Mouse (Mus musculus) megakaryocyte, embryonic 14.5 days (primary cell): ENCODE results near the gene Ppm1a. TPM values are rescaled to one million over a fixed set of nuclear protein-coding genes. Genes with fewer than 3 reads are reported as not detected.

Source experiments
- H3K27me3 ChIP-seq: replicated peaks from 2 replicates; pipeline ENCODE3; 2012; ENCODE audit warnings: inconsistent platforms
- H3K36me3 ChIP-seq: replicated peaks from 2 replicates; pipeline ENCODE3; 2012; ENCODE audit warnings: low read length, inconsistent platforms, mixed read lengths
- H3K4me1 ChIP-seq: 2 replicates; pipeline ENCODE4 v1.6.1; 2012; ENCODE audit warnings: inconsistent platforms
- H3K4me3 ChIP-seq: replicated peaks from 2 replicates; pipeline ENCODE3; 2012; ENCODE audit warnings: moderate library complexity, mild to moderate bottlenecking, inconsistent platforms
- H3K9me3 ChIP-seq: 2 replicates; pipeline ENCODE4 v1.6.1; 2012; ENCODE audit warnings: inconsistent platforms
- FLI1 ChIP-seq: IDR thresholded peaks from 2 replicates; pipeline ENCODE4 v1.6.1; 2012; ENCODE audit warnings: low read length, inconsistent platforms, mixed read lengths
- GATA1 ChIP-seq: IDR thresholded peaks from 3 replicates; pipeline ENCODE4 v1.6.1; 2012; ENCODE audit warnings: mixed read lengths, low read length, inconsistent platforms, borderline replicate concordance
- polyA plus RNA-seq: library from polyadenylated mRNA; stranded (reverse); fragments of >175 nt; gene quantifications from 2 replicates; pipeline ENCODE4 v1.2.3, GENCODE M21; 2012; ENCODE audit warnings: low replicate concordance; ENCODE audit not compliant: insufficient read depth

The Ppm1a gene
- polyA plus RNA-seq, 1 experiment, result 15.3 TPM

DNA sequence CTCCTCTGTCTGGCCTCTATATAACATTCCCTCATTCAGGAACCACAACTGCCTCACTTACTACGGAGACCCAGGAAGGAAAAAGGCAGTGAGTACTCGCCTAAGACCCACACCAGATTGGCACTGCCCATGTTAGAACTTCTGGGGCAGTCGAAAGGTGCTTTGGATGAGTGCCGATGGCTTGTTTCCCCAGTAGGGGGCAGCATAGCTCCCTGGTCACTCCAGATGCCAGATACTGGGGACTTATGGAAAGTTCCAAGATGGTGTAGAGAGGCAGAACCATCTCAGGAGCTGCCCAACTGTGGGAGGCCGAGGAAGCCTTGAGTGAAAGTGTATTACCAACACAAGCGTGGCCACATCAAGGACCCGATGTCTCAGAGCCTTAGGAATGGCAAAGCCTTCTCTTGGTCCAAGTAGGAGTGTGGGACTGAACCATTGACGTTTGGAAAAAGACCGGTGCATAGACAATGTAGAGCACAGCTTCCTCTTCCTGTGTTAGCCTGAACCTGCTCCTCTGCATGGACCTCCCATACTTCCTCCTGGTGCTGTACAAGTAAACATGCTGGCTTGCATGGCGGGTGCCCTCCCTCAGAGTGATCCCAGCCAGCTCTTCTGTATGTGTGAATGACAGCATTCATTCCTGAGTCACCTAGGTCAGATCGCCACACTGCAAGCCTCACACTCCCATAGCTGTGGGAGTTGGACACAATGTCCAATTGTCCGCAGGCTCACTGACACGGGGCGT, 77.7 kb downstream of the Ppm1a start:
- TF ChIP-seq FLI1 (no peak), GATA1 (no peak)
- Histone ChIP-seq H3K27me3 (peaks cover 39% of the 10 kb centered on the region), H3K9me3 (peaks cover 7% of the 10 kb centered on the region; the same call in 1 of the 2 replicates), H3K4me1 (peaks cover 14% of the 10 kb centered on the region), H3K4me3 (peak overlapping the region; percentile 12), H3K36me3 (no peaks in the 10 kb centered on the region)

DNA sequence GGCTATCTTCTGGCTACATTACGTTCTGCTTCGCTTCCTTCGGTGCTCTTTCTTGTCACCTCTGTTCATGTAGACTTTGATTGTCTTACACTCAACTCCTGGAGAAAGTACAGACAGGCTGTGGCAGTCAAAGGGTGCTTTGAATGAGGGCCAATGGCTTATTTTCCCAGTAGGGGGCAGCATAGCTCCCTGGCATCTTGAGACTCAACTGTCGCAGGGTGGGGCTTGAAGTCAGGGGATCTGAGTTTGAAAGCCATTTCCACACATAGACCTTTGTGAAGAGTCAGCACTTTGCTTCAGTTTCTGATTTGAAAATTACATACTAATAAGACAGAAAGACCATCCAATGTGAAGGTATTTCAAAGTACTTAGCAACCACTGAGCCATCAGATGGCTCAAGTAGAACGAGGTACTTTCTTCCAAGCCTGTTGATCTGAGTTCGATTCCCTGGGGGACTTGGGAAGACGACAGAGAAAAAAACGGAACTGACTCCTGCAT, 78.3 kb downstream of the Ppm1a start:
- peaks cover 33% of the 10 kb centered on the region for H3K27me3 ChIP-seq
- no peak overlapping the region for H3K4me3 ChIP-seq
- H3K36me3 ChIP-seq, result no peaks in the 10 kb centered on the region
- peaks cover 14% of the 10 kb centered on the region for H3K4me1 ChIP-seq
- H3K9me3 ChIP-seq, result peaks cover 12% of the 10 kb centered on the region
- TF ChIP-seq FLI1, result no peak
- TF ChIP-seq GATA1, result no peak

DNA sequence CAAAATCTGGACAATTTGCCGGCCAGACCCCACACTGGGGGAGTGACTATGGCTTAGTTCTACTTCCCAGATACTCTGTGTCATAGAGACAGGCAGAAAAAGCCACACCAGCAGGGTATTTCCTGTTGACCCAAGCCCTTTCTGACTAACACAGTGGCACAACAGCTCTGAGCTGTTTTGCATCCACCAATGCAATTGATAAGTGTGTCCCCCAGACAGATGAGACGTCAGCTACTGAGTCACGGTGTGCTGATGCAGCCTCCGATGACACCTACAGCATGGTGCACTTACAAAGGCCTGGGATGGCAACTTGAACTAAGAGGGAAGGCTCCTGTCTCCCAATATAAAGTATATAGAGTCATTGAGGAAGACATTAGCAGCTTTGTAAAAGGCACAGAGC, 80.0 kb downstream of the Ppm1a start:
- Histone ChIP-seq H3K36me3 (no peaks in the 10 kb centered on the region), H3K27me3 (peaks cover 18% of the 10 kb centered on the region), H3K9me3 (peaks cover 26% of the 10 kb centered on the region), H3K4me1 (peaks cover 8% of the 10 kb centered on the region; the same call in 1 of the 2 replicates), H3K4me3 (no peak overlapping the region)
- TF ChIP-seq GATA1 (no peak), FLI1 (no peak)

DNA sequence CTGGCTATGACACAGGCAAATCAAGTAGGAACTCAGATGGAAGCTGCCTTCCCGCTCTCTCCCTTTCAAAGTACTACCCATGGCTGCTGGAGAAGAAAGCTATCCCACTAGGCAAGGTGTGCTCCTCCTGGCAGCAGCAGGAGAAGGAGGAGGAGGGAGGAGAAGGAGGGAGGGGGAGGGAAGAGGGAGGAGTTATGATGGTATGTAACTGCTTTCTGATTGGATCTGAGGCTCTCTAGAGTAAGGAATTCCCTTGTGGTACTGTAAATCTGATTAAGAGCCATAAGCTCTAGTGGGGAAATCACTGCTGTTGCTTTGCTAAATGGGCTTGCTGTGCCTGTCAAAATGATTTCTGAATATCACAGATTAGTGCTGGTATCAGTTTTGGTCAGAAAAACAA, 84.2 kb downstream of the Ppm1a start:
- Histone ChIP-seq H3K36me3 (no peaks in the 10 kb centered on the region), H3K4me3 (no peak overlapping the region), H3K27me3 (peaks cover 9% of the 10 kb centered on the region), H3K4me1 (peaks cover 17% of the 10 kb centered on the region), H3K9me3 (peaks cover 28% of the 10 kb centered on the region)
- TF ChIP-seq GATA1, result no peak
- no peak for TF ChIP-seq FLI1

DNA sequence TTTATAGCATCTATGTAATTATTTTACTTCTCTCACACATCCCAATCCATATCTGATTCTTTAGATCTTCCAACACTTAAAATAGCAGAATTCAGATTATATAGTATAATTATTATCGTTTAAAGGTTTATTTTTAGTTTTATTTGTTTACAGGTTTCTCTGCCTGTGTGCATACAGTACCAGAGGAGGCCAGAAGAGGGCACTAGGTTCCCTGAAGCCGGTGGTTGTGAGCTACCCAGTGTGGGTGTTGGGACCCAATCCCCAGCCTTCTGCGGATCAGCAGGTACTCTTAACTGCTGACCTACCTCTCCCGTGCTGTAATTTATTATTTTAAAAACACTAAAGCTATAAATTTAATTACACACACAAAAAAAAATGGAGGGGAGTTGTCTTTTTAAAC, 85.9 kb downstream of the Ppm1a start:
- H3K36me3 ChIP-seq, result no peaks in the 10 kb centered on the region
- H3K4me3 ChIP-seq, result no peak overlapping the region
- H3K9me3 ChIP-seq, result peaks cover 28% of the 10 kb centered on the region
- no peak for TF ChIP-seq FLI1
- peaks cover 4% of the 10 kb centered on the region for H3K27me3 ChIP-seq
- peaks cover 25% of the 10 kb centered on the region for H3K4me1 ChIP-seq

DNA sequence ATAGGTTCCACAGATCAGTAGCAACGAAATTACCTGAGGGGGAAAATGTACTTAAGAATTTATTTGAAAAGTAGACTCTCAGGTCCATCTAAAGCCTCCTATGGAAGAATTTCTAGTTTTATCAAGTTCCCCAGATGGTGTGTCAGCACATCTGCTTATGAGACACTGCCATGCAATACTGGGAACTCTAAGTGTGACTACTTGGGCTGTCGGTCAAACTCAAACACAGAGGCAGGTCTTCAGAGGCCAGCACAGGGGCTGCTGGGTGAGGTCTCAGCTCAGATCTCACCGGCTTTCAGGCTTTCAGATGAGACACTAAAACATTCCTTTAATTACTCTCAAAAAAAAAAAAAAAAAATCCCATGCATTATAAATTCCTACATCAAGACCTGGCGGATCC, 86.3 kb downstream of the Ppm1a start:
- Histone ChIP-seq H3K4me3 (peak overlapping the region; percentile 86), H3K4me1 (peaks cover 29% of the 10 kb centered on the region), H3K9me3 (peaks cover 28% of the 10 kb centered on the region), H3K36me3 (no peaks in the 10 kb centered on the region), H3K27me3 (peaks cover 6% of the 10 kb centered on the region)
- no peak for TF ChIP-seq FLI1
- no peak for TF ChIP-seq GATA1

DNA sequence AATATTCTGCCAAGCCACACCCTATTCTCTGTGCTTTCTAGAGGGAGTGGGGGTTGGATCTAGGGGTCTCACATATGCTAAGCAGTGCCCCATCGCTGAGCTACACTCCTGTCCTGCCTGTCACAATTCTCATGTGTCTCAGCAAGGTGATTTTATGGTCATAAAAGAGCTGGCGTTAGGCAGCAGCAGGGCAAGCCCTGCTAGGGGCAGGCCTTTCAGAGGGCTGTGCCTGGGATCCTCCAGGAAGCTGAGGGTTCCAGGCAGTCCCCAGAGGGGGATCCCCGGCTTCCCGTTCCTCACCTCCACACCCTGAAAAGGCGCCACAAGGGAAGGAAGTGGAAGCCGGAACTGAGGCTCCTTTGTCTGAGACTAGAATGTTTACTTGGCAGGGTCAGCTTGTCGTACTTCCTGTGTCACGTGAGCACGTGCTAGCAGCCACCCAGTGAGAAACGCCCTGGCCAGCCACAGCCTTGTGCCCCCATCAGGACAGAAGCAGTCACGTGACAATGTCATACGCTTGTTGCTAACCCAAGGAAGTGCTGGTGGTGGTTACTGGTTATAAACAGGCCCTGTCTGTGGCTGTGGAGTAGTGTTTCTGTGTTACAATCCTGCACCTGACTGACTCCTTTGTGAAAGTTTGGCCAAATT, 86.8 kb downstream of the Ppm1a start:
- peaks cover 5% of the 10 kb centered on the region for H3K27me3 ChIP-seq
- 0 out of 2 replicates have a peak, but pooled peaks have one; percentile 38 for TF ChIP-seq FLI1
- no peak for TF ChIP-seq GATA1
- H3K4me1 ChIP-seq, result peaks cover 29% of the 10 kb centered on the region
- no peaks in the 10 kb centered on the region for H3K36me3 ChIP-seq
- H3K4me3 ChIP-seq, result peak overlapping the region; percentile 86
- H3K9me3 ChIP-seq, result peaks cover 24% of the 10 kb centered on the region

DNA sequence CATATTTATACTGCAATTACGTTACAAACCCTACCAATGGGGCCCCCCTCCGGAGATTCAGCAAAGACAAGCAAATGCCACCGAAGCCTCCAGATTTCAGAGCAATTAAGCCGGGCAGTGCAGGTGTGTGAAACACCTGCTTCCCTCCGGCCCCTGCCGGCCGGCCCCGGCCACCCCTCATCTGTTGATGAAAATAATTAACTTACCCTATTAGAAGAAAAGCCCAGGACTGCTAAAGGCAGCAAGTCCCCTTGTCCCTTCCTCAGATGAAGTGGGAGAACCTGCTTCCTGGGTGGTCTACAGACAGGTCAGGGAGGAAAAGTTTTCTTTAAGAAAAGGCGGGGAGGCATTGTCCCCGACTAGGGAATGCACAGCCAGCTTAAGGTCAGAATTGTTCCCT, 88.7 kb downstream of the Ppm1a start:
- peaks cover 17% of the 10 kb centered on the region for H3K27me3 ChIP-seq
- TF ChIP-seq GATA1, result no peak
- H3K36me3 ChIP-seq, result no peaks in the 10 kb centered on the region
- H3K4me3 ChIP-seq, result no peak overlapping the region
- H3K4me1 ChIP-seq, result peaks cover 29% of the 10 kb centered on the region
- peaks cover 15% of the 10 kb centered on the region for H3K9me3 ChIP-seq

DNA sequence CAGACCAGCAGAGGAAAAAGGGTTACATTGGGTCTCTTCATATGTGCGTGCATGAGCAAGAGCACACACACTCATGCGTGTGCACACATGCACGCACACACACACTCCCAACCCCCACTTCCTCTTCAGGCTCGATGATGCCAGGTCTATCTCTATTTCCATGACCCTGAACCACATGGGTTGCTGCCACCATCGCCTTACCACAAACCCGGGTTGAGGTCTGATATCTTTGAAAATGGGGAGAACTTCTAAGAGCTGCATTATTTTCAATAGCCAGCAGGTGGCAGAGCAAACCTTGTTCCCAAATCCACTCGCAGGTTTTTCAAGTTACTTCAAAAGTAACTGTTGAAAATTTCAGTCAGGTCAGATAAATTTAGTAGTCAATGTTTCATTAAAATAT, 90.5 kb downstream of the Ppm1a start:
- H3K4me3 ChIP-seq, result peak overlapping the region; percentile 82
- no peak for TF ChIP-seq FLI1
- TF ChIP-seq GATA1, result no peak
- H3K9me3 ChIP-seq, result no peaks in the 10 kb centered on the region
- H3K36me3 ChIP-seq, result no peaks in the 10 kb centered on the region
- H3K27me3 ChIP-seq, result peaks cover 19% of the 10 kb centered on the region
- peaks cover 29% of the 10 kb centered on the region for H3K4me1 ChIP-seq

Other genes starting within 250 kb of the Ppm1a start
- 0.63 and 1.5 TPM in 2 replicates for gene Pcnx4, start 221.1 kb upstream of the Ppm1a start, polyA plus RNA-seq
- not detected in 2 replicates for gene Gm4756, start 107.8 kb upstream of the Ppm1a start, polyA plus RNA-seq
- 10.5 TPM in 1 of 2 replicates, not detected in the other for gene Dhrs7, start 92.5 kb upstream of the Ppm1a start, polyA plus RNA-seq
- not detected in 2 replicates for gene Six6, start 182.4 kb downstream of the Ppm1a start, polyA plus RNA-seq
- 2.4 TPM in 1 of 2 replicates, not detected in the other for gene 4930447C04Rik, start 183.3 kb downstream of the Ppm1a start, polyA plus RNA-seq